Mouse (Mus musculus): ENCODE results near the gene Sprr4.
"Not testable (repeated sequence)": the region's sequence is repeated elsewhere in the genome, so short reads cannot be mapped to it uniquely, and the experiment has no call there.

Sprr4 gene

GRCm38 (mm10) chr3:92500393-92500792 lies at the start of gene Sprr4:
Gene Sprr4, minus strand, starts transcription at chr3:92500493.
- no peak for DNase-seq (ENCODE audit: low read depth, low spot score)

- DNase-seq (ENCODE audit: low read depth, low spot score) = no peak
Observed at GRCm38 (mm10) chr3:92534411-92534810, 34.1 kb upstream of the Sprr4 start, which contains the start of gene 2310046K23Rik. Gene 2310046K23Rik, minus strand, starts transcription at chr3:92534511.

- no peak for DNase-seq (ENCODE audit: low read depth, low spot score)
Observed at GRCm38 (mm10) chr3:92512325-92512724, 12.0 kb upstream of the Sprr4 start.

- DNase-seq (ENCODE audit: low read depth, low spot score) = no peak
Observed at GRCm38 (mm10) chr3:92510786-92511185, 10.5 kb upstream of the Sprr4 start.

GRCm38 (mm10) chr3:92508185-92508584 lies 7.9 kb upstream of the Sprr4 start:
- no peak for DNase-seq (ENCODE audit: low read depth, low spot score)

- no peak for DNase-seq (ENCODE audit: low read depth, low spot score)
Observed at GRCm38 (mm10) chr3:92503528-92503927, 3.2 kb upstream of the Sprr4 start.

- DNase-seq (ENCODE audit: low read depth, low spot score) = not testable (repeated sequence)
Observed at GRCm38 (mm10) chr3:92490262-92490661, 10.0 kb downstream of the Sprr4 start.

GRCm38 (mm10) chr3:92486307-92486706 lies 14.0 kb downstream of the Sprr4 start:
- no peak for DNase-seq (ENCODE audit: low read depth, low spot score)

- DNase-seq (ENCODE audit: low read depth, low spot score) = no peak
Observed at GRCm38 (mm10) chr3:92485863-92486262, 14.4 kb downstream of the Sprr4 start, which contains the start of gene Sprr1a. Gene Sprr1a, minus strand, starts transcription at chr3:92485895.

- not testable (repeated sequence) for DNase-seq (ENCODE audit: low read depth, low spot score)
Observed at GRCm38 (mm10) chr3:92481249-92481648, 19.0 kb downstream of the Sprr4 start.

GRCm38 (mm10) chr3:92470111-92470510 lies 30.2 kb downstream of the Sprr4 start:
- no peak for DNase-seq (ENCODE audit: low read depth, low spot score)

GRCm38 (mm10) chr3:92467424-92467823 lies 32.9 kb downstream of the Sprr4 start:
- DNase-seq (ENCODE audit: low read depth, low spot score) = no peak

GRCm38 (mm10) chr3:92466576-92466975 lies 33.7 kb downstream of the Sprr4 start:
- no peak for DNase-seq (ENCODE audit: low read depth, low spot score)

GRCm38 (mm10) chr3:92458620-92459019 lies 41.7 kb downstream of the Sprr4 start, which contains the start of gene Sprr3:
Gene Sprr3, minus strand, starts transcription at chr3:92458720.
- DNase-seq (ENCODE audit: low read depth, low spot score) = no peak

- DNase-seq (ENCODE audit: low read depth, low spot score) = no peak
Observed at GRCm38 (mm10) chr3:92455151-92455550, 45.1 kb downstream of the Sprr4 start.

Data from c-Kit-negative CD71-positive TER-119-positive erythroid progenitor cells, embryonic 14.5 days (primary cell).